Mouse (Mus musculus) olfactory bulb, adult 2 months (tissue): ENCODE data around the gene Iqub.

Source experiments
- CTCF ChIP-seq: fragments of 200-500 bp; IDR thresholded peaks from 2 replicates; pipeline ENCODE4 v1.5.1; 2012; ENCODE audit warnings: low read depth, mild to moderate bottlenecking, low read length, moderate library complexity; ENCODE audit not compliant: insufficient read depth
- POLR2A ChIP-seq: fragments of 200-500 bp; IDR thresholded peaks from 2 replicates; pipeline ENCODE4 v1.6.1; 2012; ENCODE audit warnings: mild to moderate bottlenecking, low read depth, low read length, moderate library complexity; ENCODE audit not compliant: insufficient read depth

DNA sequence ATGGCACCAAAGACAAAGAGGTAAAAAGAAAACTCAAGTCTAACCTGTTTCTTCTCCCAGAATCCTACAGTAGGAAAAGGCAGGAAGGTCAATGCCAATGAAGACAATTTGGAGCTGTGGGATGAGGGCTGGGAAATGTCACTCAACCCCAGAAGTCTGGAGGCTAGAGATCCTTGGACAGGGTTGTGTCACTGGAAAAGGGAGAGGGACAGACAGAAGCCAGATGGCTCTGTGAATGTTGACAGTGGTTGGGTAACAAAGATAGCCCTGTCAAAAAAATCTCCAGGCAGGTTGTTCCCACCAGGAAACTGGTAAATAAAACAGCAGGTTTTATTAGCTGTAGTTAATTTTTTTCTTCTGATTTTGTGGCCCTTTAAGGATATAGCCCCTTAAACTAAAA lies 27.5 kb upstream of the Iqub start:
- TF ChIP-seq CTCF (no peak), POLR2A (no peak)
